Mouse (Mus musculus): ENCODE results near the gene Podn. TPM values are rescaled to one million over a fixed set of nuclear protein-coding genes. Genes with fewer than 3 reads are reported as not detected.

Podn gene
- polyA plus RNA-seq, 1 experiment: 19.0 TPM

GRCm38 (mm10) chr4:107979530-107979929 lies 116.7 kb downstream of the Podn start:
- no peak for DNase-seq (ENCODE audit: low read depth, low spot score)
- WGBS: 39% methylated on average over 2 of the region's 2 CpGs

GRCm38 (mm10) chr4:107977593-107977992 lies 118.7 kb downstream of the Podn start:
- 70% methylated on average over 4 of the region's 4 CpGs for WGBS
- DNase-seq (ENCODE audit: low read depth, low spot score): no peak

GRCm38 (mm10) chr4:107975004-107975403 lies 121.2 kb downstream of the Podn start:
- DNase-seq (ENCODE audit: low read depth, low spot score): no peak
- WGBS: 45% methylated on average over 7 of the region's 7 CpGs

- DNase-seq (ENCODE audit: low read depth, low spot score): no peak
- WGBS: 76% methylated on average over 11 of the region's 11 CpGs
Observed at GRCm38 (mm10) chr4:107974527-107974926, 121.7 kb downstream of the Podn start.

GRCm38 (mm10) chr4:107971162-107971561 lies 125.1 kb downstream of the Podn start:
- 81% methylated on average over 1 of the region's 1 CpGs for WGBS

GRCm38 (mm10) chr4:107969781-107970180 lies 126.5 kb downstream of the Podn start:
- no peak for DNase-seq (ENCODE audit: low read depth, low spot score)

More at GRCm38 (mm10) chr4:107971162-107971561, 125.1 kb downstream of the Podn start:
- no peak for DNase-seq (ENCODE audit: low read depth, low spot score)

GRCm38 (mm10) chr4:107967966-107968682 lies 128.1 kb downstream of the Podn start, which contains the start of gene Slc1a7:
Gene Slc1a7 (plus strand): TSS chr4:107968332.
- WGBS: 62% methylated on average over 16 of the region's 16 CpGs
- DNase-seq (ENCODE audit: low read depth, low spot score): no peak

- DNase-seq (ENCODE audit: low read depth, low spot score): no peak
- 43% methylated on average over 5 of the region's 5 CpGs for WGBS
Observed at GRCm38 (mm10) chr4:107966416-107967109, 129.7 kb downstream of the Podn start.

Other genes starting within 250 kb of the Podn start
- 51.0 and 51.8 TPM in 2 replicates for gene Magoh, start 216.7 kb downstream of the Podn start, polyA plus RNA-seq (2012; rRNA removed)
- gene 0610037L13Rik, start 206.6 kb downstream of the Podn start, polyA plus RNA-seq (2012; rRNA removed): 24.4 and 27.5 TPM in 2 replicates
- gene Cpt2, start 172.8 kb downstream of the Podn start, polyA plus RNA-seq (2012; rRNA removed): 117 and 133 TPM in 2 replicates
- gene Slc1a7, start 128.1 kb downstream of the Podn start, polyA plus RNA-seq (2012; rRNA removed): 0.07 and 0.25 TPM in 2 replicates
- 228 and 374 TPM in 2 replicates for gene Scp2, start 48.6 kb upstream of the Podn start, polyA plus RNA-seq (2012; rRNA removed)
- gene Echdc2, start 69.0 kb upstream of the Podn start, polyA plus RNA-seq (2012; rRNA removed): 26.7 and 35.2 TPM in 2 replicates
- 1.1 and 2.7 TPM in 2 replicates for gene Zyg11a, start 121.6 kb upstream of the Podn start, polyA plus RNA-seq (2012; rRNA removed)
- gene Zyg11b, start 204.7 kb upstream of the Podn start, polyA plus RNA-seq (2012; rRNA removed): 4.4 and 8.1 TPM in 2 replicates
- 14.5 and 17.9 TPM in 2 replicates for gene Coa7, start 231.7 kb upstream of the Podn start, polyA plus RNA-seq (2012; rRNA removed)

All from large intestine, adult 2 months (tissue).